Mouse (Mus musculus) layer of hippocampus, postnatal 14 days (tissue): ENCODE data around the gene Gfra1. TPM values are rescaled to one million over a fixed set of nuclear protein-coding genes. Genes with fewer than 3 reads are reported as not detected.

Source experiments
- DNase-seq, 2 experiments: peaks; one replicate each; pipeline ENCODE4 v3.0.0; 2021 to 2022; ENCODE audit warnings: low spot score in 2 of 2, mixed read lengths in 1 of 2
- total RNA-seq, 2 experiments: library from RNA; stranded (reverse); gene quantifications; 2 replicates each; pipeline ENCODE4 v1.2.3; 2021

Gfra1 gene
- total RNA-seq, 2 experiments from 2014 or later: 45.8 to 51.6 TPM

- DNase-seq: no peak
Observed at GRCm38 (mm10) chr19:58442785-58443732, 12.7 kb downstream of the Gfra1 start.

- no peak for DNase-seq
Observed at GRCm38 (mm10) chr19:58441785-58442184, 13.9 kb downstream of the Gfra1 start.

- DNase-seq: no peak
Observed at GRCm38 (mm10) chr19:58441246-58441645, 14.5 kb downstream of the Gfra1 start.

- no peak for DNase-seq
Observed at GRCm38 (mm10) chr19:58438762-58439161, 16.9 kb downstream of the Gfra1 start.

- no peak for DNase-seq
Observed at GRCm38 (mm10) chr19:58437441-58438071, 18.2 kb downstream of the Gfra1 start.

GRCm38 (mm10) chr19:58436874-58437273 lies 18.8 kb downstream of the Gfra1 start:
- DNase-seq: no peak

GRCm38 (mm10) chr19:58435877-58436276 lies 19.8 kb downstream of the Gfra1 start:
- DNase-seq: no peak

GRCm38 (mm10) chr19:58432840-58433239 lies 22.9 kb downstream of the Gfra1 start:
- DNase-seq: no peak

GRCm38 (mm10) chr19:58428546-58428945 lies 27.2 kb downstream of the Gfra1 start:
- no peak for DNase-seq

GRCm38 (mm10) chr19:58427348-58427747 lies 28.4 kb downstream of the Gfra1 start:
- DNase-seq: no peak

GRCm38 (mm10) chr19:58424928-58425327 lies 30.8 kb downstream of the Gfra1 start:
- DNase-seq: no peak

- no peak for DNase-seq
Observed at GRCm38 (mm10) chr19:58424179-58424578, 31.5 kb downstream of the Gfra1 start.

GRCm38 (mm10) chr19:58422916-58423493 lies 32.7 kb downstream of the Gfra1 start:
- peak in 1 of 2 experiments; percentile 16 for DNase-seq

- no peak for DNase-seq
Observed at GRCm38 (mm10) chr19:58419685-58420084, 36.0 kb downstream of the Gfra1 start.

GRCm38 (mm10) chr19:58419278-58419677 lies 36.4 kb downstream of the Gfra1 start:
- DNase-seq: no peak

- DNase-seq: no peak
Observed at GRCm38 (mm10) chr19:58415173-58415572, 40.5 kb downstream of the Gfra1 start.

GRCm38 (mm10) chr19:58414733-58415132 lies 41.0 kb downstream of the Gfra1 start:
- no peak for DNase-seq

GRCm38 (mm10) chr19:58413290-58413689 lies 42.4 kb downstream of the Gfra1 start:
- DNase-seq: no peak

- DNase-seq: no peak
Observed at GRCm38 (mm10) chr19:58412811-58413210, 42.9 kb downstream of the Gfra1 start.

GRCm38 (mm10) chr19:58406726-58407125 lies 49.0 kb downstream of the Gfra1 start:
- DNase-seq: no peak

- DNase-seq: no peak
Observed at GRCm38 (mm10) chr19:58400224-58400623, 55.5 kb downstream of the Gfra1 start.

- no peak for DNase-seq
Observed at GRCm38 (mm10) chr19:58399166-58399565, 56.5 kb downstream of the Gfra1 start.
